Mouse (Mus musculus) hematopoietic stem cell, adult 5-6 weeks (primary cell): ENCODE measurements around the gene Tmtc4. TPM values are rescaled to one million over a fixed set of nuclear protein-coding genes. Genes with fewer than 3 reads are reported as not detected.

Source experiments
- ATAC-seq, 2 experiments: fragments of 125-278 bp in 1 of 2; replicated peaks in 1 of 2; 2 replicates each; pipeline ENCODE4 v1.8.0; 2016 to 2017; ENCODE audit warnings: inconsistent platforms in 2 of 2, mild to moderate bottlenecking in 2 of 2, moderate number of reproducible peaks in 2 of 2, low read depth in 1 of 2, moderate TSS enrichment in 1 of 2; ENCODE audit not compliant: low FRiP score in 2 of 2, poor library complexity in 2 of 2, severe bottlenecking in 2 of 2, insufficient read depth in 1 of 2, low TSS enrichment in 1 of 2
- total RNA-seq: library from RNA; stranded (forward); fragments of 172-1452, 232-1000 nt; gene quantifications from 2 replicates; pipeline ENCODE4 v1.2.3, GENCODE M21; 2017

Gene Tmtc4
- total RNA-seq, 1 experiment from 2014 or later, result 13.0 TPM

GRCm38 (mm10) chr14:122885893-122886292 lies 97.9 kb downstream of the Tmtc4 start:
- no peak for ATAC-seq

GRCm38 (mm10) chr14:122883821-122884584 lies 99.8 kb downstream of the Tmtc4 start:
- ATAC-seq, result no peak

- ATAC-seq, result no peak
These were observed 100.4 kb downstream of the Tmtc4 start for GRCm38 (mm10) chr14:122883410-122883806.

GRCm38 (mm10) chr14:122882795-122883409 lies 100.9 kb downstream of the Tmtc4 start:
- ATAC-seq, result no peak

- no peak for ATAC-seq
These were observed 101.6 kb downstream of the Tmtc4 start for GRCm38 (mm10) chr14:122882201-122882639.

- no peak for ATAC-seq
These were observed 102.1 kb downstream of the Tmtc4 start for GRCm38 (mm10) chr14:122881699-122882098.

- no peak for ATAC-seq
These were observed 103.5 kb downstream of the Tmtc4 start for GRCm38 (mm10) chr14:122880291-122880690.

- no peak for ATAC-seq
These were observed 106.0 kb downstream of the Tmtc4 start for GRCm38 (mm10) chr14:122877787-122878186.

GRCm38 (mm10) chr14:122876723-122877122 lies 107.1 kb downstream of the Tmtc4 start:
- ATAC-seq, result no peak

- peak; percentile 95 for ATAC-seq
These were observed 107.7 kb downstream of the Tmtc4 start for GRCm38 (mm10) chr14:122876163-122876562.

GRCm38 (mm10) chr14:122875636-122876035 lies 108.2 kb downstream of the Tmtc4 start:
- no peak for ATAC-seq

- ATAC-seq, result no peak
These were observed 108.8 kb downstream of the Tmtc4 start for GRCm38 (mm10) chr14:122875056-122875455.

GRCm38 (mm10) chr14:122872612-122873011 lies 111.2 kb downstream of the Tmtc4 start:
- no peak for ATAC-seq

GRCm38 (mm10) chr14:122871841-122872580 lies 111.8 kb downstream of the Tmtc4 start:
- ATAC-seq, result no peak

GRCm38 (mm10) chr14:122869831-122870230 lies 114.0 kb downstream of the Tmtc4 start:
- no peak for ATAC-seq
